Mouse (Mus musculus): Measurements from ENCODE around the gene Zfp53. TPM values are rescaled to one million over a fixed set of nuclear protein-coding genes. Genes with fewer than 3 reads are reported as not detected.

The Zfp53 gene
- polyA plus RNA-seq (2021; fragmentation: Nextera tagmentation), result 2.9 and 3.2 TPM in 2 replicates
- long read RNA-seq, experiment 1, transcript Zfp53-202 (5 exons, 3,065 nt), result major isoform, 10 of 16 reads
- long read RNA-seq, experiment 1, partial matches to known transcripts, result 0 of 16 reads
- long read RNA-seq, experiment 1, other reads (novel, unspliced or antisense), result 6 of 16 reads
- long read RNA-seq, experiment 2, transcript Zfp53-202 (5 exons, 3,065 nt), result major isoform, 20 of 42 reads
- long read RNA-seq, experiment 2, partial matches to known transcripts, result 3 of 42 reads
- long read RNA-seq, experiment 2, other reads (novel, unspliced or antisense), result 19 of 42 reads

GRCm38 (mm10) chr17:21488760-21489499, at the start of gene Zfp53:
Gene Zfp53, plus strand, starts transcription at chr17:21488998.

DNA sequence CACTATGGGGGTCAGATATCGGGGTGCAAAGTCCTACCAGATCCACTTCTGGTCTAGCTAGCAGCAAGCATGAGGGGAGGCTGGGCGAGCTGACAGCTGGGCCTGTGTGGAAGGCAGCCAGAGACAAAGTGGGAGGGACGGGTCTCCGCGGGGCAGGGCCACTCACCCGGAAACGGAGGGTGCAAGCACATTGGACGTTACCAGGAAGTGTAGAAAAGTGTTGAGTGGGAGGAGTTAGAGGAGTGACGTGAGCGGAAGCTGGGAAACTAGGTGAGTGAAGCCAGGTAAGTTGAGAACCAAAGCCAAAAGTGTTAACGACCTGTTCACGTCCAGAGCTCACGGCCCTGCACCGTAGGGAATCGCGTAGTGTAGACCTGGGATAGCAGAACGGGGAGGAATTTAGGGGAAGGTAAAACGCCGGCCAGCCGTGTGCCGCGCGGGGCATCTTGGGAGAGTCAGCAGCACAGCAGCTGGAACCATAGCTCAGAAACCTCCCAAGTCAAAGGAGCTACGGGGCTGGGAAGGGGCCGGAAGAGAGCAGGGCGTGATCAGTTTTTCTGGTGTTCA, 38.6 kb upstream of the Zfp53 start, which contains the start of gene Zfp51:
TSS of gene Zfp51 (plus strand) at position 237 of the 567 bp plus-strand sequence.

GRCm38 (mm10) chr17:21535096-21536001, 46.6 kb downstream of the Zfp53 start, which contains the start of gene Zfp52:
Gene Zfp52, plus strand, starts transcription at chr17:21535539.

Other genes with a start within 250 kb of the Zfp53 start
- gene Vmn1r235, start 232.6 kb upstream of the Zfp53 start, polyA plus RNA-seq (2021; fragmentation: Nextera tagmentation), result not detected in 2 replicates
- gene Vmn1r236, start 206.1 kb upstream of the Zfp53 start, polyA plus RNA-seq (2021; fragmentation: Nextera tagmentation), result not detected in 2 replicates
- not detected in 2 replicates for gene Vmn1r237, start 177.1 kb upstream of the Zfp53 start, polyA plus RNA-seq (2021; fragmentation: Nextera tagmentation)
- gene Zfp677, start 105.2 kb upstream of the Zfp53 start, polyA plus RNA-seq (2021; fragmentation: Nextera tagmentation), result 1.2 and 1.3 TPM in 2 replicates
- gene Zfp54, start 65.8 kb upstream of the Zfp53 start, polyA plus RNA-seq (2021; fragmentation: Nextera tagmentation), result 0.72 and 1.0 TPM in 2 replicates
- gene Zfp51, start 38.6 kb upstream of the Zfp53 start, polyA plus RNA-seq (2021; fragmentation: Nextera tagmentation), result 3.2 and 4.1 TPM in 2 replicates
- gene Zfp52, start 46.5 kb downstream of the Zfp53 start, polyA plus RNA-seq (2021; fragmentation: Nextera tagmentation), result 1.1 TPM in 2 replicates
- gene Zfp948, start 78.0 kb downstream of the Zfp53 start, polyA plus RNA-seq (2021; fragmentation: Nextera tagmentation), result 3.4 and 4.3 TPM in 2 replicates
- 1.8 and 2.4 TPM in 2 replicates for gene Zfp983, start 161.6 kb downstream of the Zfp53 start, polyA plus RNA-seq (2021; fragmentation: Nextera tagmentation)
- gene Gm10226, start 202.9 kb downstream of the Zfp53 start, polyA plus RNA-seq (2021; fragmentation: Nextera tagmentation), result 2.2 and 3.1 TPM in 2 replicates
- gene Zfp760, start 218.7 kb downstream of the Zfp53 start, polyA plus RNA-seq (2021; fragmentation: Nextera tagmentation), result 1.4 and 1.5 TPM in 2 replicates
- gene Zfp229, start 241.8 kb downstream of the Zfp53 start, polyA plus RNA-seq (2021; fragmentation: Nextera tagmentation), result 0.88 and 0.90 TPM in 2 replicates